Mouse (Mus musculus) heart, postnatal 0 days (tissue): ENCODE data around the gene Mydgf.

Experiments
- CTCF ChIP-seq: IDR thresholded peaks from 2 replicates; pipeline ENCODE4 v1.5.1; 2016; ENCODE audit warnings: antibody characterized with exemption, control low read depth, low read depth
- EP300 ChIP-seq: IDR thresholded peaks from 2 replicates; pipeline ENCODE4 v1.6.1; 2016; ENCODE audit warnings: antibody characterized with exemption, low read depth

DNA sequence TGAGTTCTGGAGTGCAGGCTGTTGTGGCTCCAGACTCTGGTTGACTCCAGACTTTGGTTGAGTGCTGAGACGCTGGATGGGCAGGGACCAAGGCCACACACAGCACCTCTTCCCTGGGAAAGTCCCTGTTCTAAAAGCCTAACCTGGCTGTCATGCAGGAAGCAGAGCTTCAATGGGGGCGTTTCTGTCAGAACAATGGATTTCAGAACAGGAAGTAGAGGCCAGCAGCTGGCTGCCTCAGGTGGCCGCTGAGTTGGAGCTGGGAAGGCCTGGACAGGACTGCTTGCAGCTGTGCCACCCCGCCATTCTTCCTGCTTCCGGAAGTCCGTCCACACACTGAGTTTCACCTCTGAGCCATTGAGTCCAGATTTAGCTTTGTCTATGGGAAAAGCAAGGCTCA, 13.9 kb downstream of the Mydgf start:
- peak; percentile 72 for TF ChIP-seq EP300
- no peak for TF ChIP-seq CTCF
